Mouse (Mus musculus): ENCODE data around the gene Gtsf1. TPM values are rescaled to one million over a fixed set of nuclear protein-coding genes. Genes with fewer than 3 reads are reported as not detected.
"Not testable (repeated sequence)": the region's sequence is repeated elsewhere in the genome, so short reads cannot be mapped to it uniquely, and the experiment has no call there.

Gtsf1 gene
- polyA plus RNA-seq, 1 experiment, result not detected

GRCm38 (mm10) chr15:103448369-103448768 is 18.1 kb upstream of the Gtsf1 start, which contains the start of gene Gtsf2:
Gene Gtsf2, minus strand, starts transcription at chr15:103448469.
- TF ChIP-seq POLR2A (IDR thresholded peaks at IDR 0.05; ENCODE audit: borderline replicate concordance, low read depth, low read length) (no peak), CTCF (IDR thresholded peaks at IDR 0.05; ENCODE audit: low read depth, low read length) (no peak)
- H3K27ac ChIP-seq (ENCODE audit: insufficient read depth, low read depth, low read length), result no peak within 1 kb of the TSS
- H3K4me3 ChIP-seq (ENCODE audit: insufficient read depth, low read length), result no peak within 1 kb of the TSS
- H3K4me1 ChIP-seq (ENCODE audit: control insufficient read depth, insufficient read depth, low read length), result no peaks in the 10 kb centered on the region

DNA sequence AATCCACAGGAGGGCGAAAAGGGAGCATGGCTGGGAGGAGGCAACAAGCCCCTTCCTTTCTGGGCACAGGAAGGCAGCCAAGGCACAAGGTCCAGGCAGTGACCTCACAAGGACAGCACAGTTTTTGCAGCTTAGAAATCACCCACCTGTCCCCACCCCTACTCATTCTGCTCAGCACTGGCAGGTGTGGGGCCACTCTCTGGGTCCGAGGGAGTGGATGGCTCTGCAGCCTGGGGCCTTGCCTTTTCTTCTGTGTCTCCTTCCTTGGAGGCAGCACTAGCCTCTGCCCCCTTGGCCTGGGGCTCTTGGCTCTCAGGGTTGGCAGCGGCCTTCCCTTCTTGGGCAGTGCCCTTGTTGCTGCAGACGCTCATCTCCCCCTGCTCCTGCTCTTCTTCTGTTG is 15.7 kb upstream of the Gtsf1 start:
- not testable (repeated sequence) for H3K27ac ChIP-seq (ENCODE audit: insufficient read depth, low read depth, low read length); H3K4me1 ChIP-seq (ENCODE audit: control insufficient read depth, insufficient read depth, low read length); H3K4me3 ChIP-seq (ENCODE audit: insufficient read depth, low read length)

DNA sequence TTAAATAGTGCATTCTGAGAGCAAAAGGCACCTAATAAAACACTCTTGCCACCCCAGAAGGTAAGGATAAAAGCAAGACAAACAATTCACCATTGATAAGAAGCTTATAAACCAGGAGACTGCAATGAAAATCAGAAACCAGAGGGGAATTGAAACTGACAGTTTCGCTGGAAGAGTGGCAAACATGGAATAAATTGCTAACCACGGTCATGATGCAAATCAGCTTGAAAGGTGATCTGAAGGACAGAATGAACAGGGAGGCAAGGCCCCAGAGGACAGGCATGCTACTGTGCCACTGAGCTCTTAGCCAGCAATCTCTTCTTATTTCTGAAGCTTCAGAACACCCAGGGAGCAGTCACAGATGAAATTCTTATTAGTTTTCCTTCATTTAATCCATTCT is 3.3 kb downstream of the Gtsf1 start:
- TF ChIP-seq POLR2A (IDR thresholded peaks at IDR 0.05; ENCODE audit: borderline replicate concordance, low read depth, low read length), result no peak
- TF ChIP-seq CTCF (IDR thresholded peaks at IDR 0.05; ENCODE audit: low read depth, low read length), result no peak
- no peak overlapping the region for H3K27ac ChIP-seq (ENCODE audit: insufficient read depth, low read depth, low read length)
- H3K4me3 ChIP-seq (ENCODE audit: insufficient read depth, low read length), result no peak overlapping the region
- H3K4me1 ChIP-seq (ENCODE audit: control insufficient read depth, insufficient read depth, low read length), result no peaks in the 10 kb centered on the region

GRCm38 (mm10) chr15:103405586-103405985 is 24.7 kb downstream of the Gtsf1 start:
- not testable (repeated sequence) for H3K27ac ChIP-seq (ENCODE audit: insufficient read depth, low read depth, low read length); H3K4me3 ChIP-seq (ENCODE audit: insufficient read depth, low read length)
- peaks cover 14% of the 10 kb centered on the region for H3K4me1 ChIP-seq (ENCODE audit: control insufficient read depth, insufficient read depth, low read length)

DNA sequence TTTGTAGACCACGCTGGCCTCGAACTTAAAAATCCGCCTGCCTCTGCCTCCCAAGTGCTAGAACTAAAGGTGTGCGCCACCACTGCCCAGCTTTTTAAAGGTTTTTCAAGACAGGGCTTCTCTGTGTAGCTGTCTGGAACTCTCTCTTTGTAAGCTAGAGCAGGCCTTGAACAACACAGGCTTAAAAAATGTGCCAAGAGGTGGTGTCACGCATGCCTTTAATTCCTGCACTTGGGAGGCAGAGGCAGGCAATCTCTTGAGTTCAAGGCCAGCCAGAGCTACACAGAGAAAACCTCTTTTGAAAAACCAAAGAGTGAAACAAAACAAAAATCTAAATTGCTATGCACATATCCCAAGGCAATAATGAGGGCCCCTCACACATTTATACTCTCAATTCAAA is 28.9 kb downstream of the Gtsf1 start:
- H3K4me1 ChIP-seq (ENCODE audit: control insufficient read depth, insufficient read depth, low read length), result peaks cover 17% of the 10 kb centered on the region
- no peak overlapping the region for H3K27ac ChIP-seq (ENCODE audit: insufficient read depth, low read depth, low read length)
- TF ChIP-seq POLR2A (IDR thresholded peaks at IDR 0.05; ENCODE audit: borderline replicate concordance, low read depth, low read length) (no peak), CTCF (IDR thresholded peaks at IDR 0.05; ENCODE audit: low read depth, low read length) (no peak)
- no peak overlapping the region for H3K4me3 ChIP-seq (ENCODE audit: insufficient read depth, low read length)

GRCm38 (mm10) chr15:103393577-103393976 is 36.7 kb downstream of the Gtsf1 start:
- TF ChIP-seq POLR2A (IDR thresholded peaks at IDR 0.05; ENCODE audit: borderline replicate concordance, low read depth, low read length) (no peak), CTCF (IDR thresholded peaks at IDR 0.05; ENCODE audit: low read depth, low read length) (no peak)
- peak overlapping the region; percentile 98 for H3K27ac ChIP-seq (ENCODE audit: insufficient read depth, low read depth, low read length)
- H3K4me1 ChIP-seq (ENCODE audit: control insufficient read depth, insufficient read depth, low read length), result peaks cover 32% of the 10 kb centered on the region
- no peak overlapping the region for H3K4me3 ChIP-seq (ENCODE audit: insufficient read depth, low read length)

DNA sequence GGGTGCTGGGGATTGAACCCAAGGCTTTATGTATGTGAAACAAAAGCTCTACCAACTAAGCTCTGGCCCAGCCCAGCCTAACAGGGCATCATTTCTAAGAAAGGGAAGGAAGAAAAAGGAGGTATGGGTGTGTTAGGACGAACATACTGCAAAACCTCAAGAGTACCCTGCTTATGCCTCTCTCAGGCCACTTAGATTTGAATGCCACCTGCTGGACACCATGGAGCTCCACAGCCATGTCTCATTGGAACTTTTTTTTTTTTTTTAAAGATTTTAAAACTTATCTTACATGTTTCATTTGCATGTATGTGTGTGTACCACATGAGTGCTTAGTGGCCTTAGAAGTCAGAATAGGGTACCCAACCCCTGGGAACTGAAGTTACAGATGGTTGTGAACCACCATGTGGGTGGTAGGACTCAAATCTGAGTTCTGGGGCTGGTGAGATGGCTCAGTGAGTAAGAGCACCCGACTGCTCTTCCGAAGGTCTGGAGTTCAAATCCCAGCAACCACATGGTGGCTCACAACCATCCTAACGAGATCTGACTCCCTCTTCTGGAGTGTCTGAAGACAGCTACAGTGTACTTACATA is 41.6 kb downstream of the Gtsf1 start:
- H3K4me3 ChIP-seq (ENCODE audit: insufficient read depth, low read length), result no peak overlapping the region
- H3K4me1 ChIP-seq (ENCODE audit: control insufficient read depth, insufficient read depth, low read length), result peaks cover 39% of the 10 kb centered on the region
- no peak overlapping the region for H3K27ac ChIP-seq (ENCODE audit: insufficient read depth, low read depth, low read length)
- TF ChIP-seq CTCF (IDR thresholded peaks at IDR 0.05; ENCODE audit: low read depth, low read length) (no peak), POLR2A (IDR thresholded peaks at IDR 0.05; ENCODE audit: borderline replicate concordance, low read depth, low read length) (no peak)

GRCm38 (mm10) chr15:103383771-103384488 is 46.3 kb downstream of the Gtsf1 start:
- Histone ChIP-seq H3K4me1 (ENCODE audit: control insufficient read depth, insufficient read depth, low read length) (peaks cover 50% of the 10 kb centered on the region), H3K27ac (ENCODE audit: insufficient read depth, low read depth, low read length) (no peak overlapping the region), H3K4me3 (ENCODE audit: insufficient read depth, low read length) (no peak overlapping the region)
- no peak for TF ChIP-seq POLR2A (IDR thresholded peaks at IDR 0.05; ENCODE audit: borderline replicate concordance, low read depth, low read length)
- no peak for TF ChIP-seq CTCF (IDR thresholded peaks at IDR 0.05; ENCODE audit: low read depth, low read length)

GRCm38 (mm10) chr15:103382795-103383406 is 47.4 kb downstream of the Gtsf1 start:
- Histone ChIP-seq H3K4me3 (ENCODE audit: insufficient read depth, low read length) (no peak overlapping the region), H3K4me1 (ENCODE audit: control insufficient read depth, insufficient read depth, low read length) (peaks cover 59% of the 10 kb centered on the region), H3K27ac (ENCODE audit: insufficient read depth, low read depth, low read length) (peak overlapping the region; percentile 14; the same call in 1 of the 2 replicates)
- no peak for TF ChIP-seq POLR2A (IDR thresholded peaks at IDR 0.05; ENCODE audit: borderline replicate concordance, low read depth, low read length)
- TF ChIP-seq CTCF (IDR thresholded peaks at IDR 0.05; ENCODE audit: low read depth, low read length), result no peak

DNA sequence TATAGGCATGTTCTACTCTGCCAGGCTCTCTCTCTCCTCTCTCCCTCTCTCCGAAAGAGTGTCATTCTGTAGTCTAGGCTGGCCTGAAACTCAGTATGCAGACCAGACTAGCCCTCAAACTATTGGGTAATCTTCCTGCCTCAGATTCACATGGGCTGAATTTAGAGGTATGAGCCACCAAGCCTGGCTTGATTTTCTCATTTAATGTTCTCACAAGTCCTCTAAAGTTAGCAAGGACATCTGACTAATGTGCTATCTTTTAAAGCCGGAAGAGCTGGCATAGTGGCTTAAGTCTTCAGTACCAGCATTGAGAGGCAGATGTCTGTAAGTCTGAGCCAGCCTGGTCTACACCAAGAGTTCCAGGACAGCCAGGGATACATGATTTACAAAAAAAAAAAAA is 48.2 kb downstream of the Gtsf1 start:
- no peak for TF ChIP-seq POLR2A (IDR thresholded peaks at IDR 0.05; ENCODE audit: borderline replicate concordance, low read depth, low read length)
- no peak for TF ChIP-seq CTCF (IDR thresholded peaks at IDR 0.05; ENCODE audit: low read depth, low read length)
- H3K27ac ChIP-seq (ENCODE audit: insufficient read depth, low read depth, low read length), result no peak overlapping the region
- no peak overlapping the region for H3K4me3 ChIP-seq (ENCODE audit: insufficient read depth, low read length)
- H3K4me1 ChIP-seq (ENCODE audit: control insufficient read depth, insufficient read depth, low read length), result peaks cover 59% of the 10 kb centered on the region

Measured in bone marrow macrophage, adult 2 months (primary cell).